Mouse (Mus musculus): ENCODE results near the gene 2310034C09Rik. TPM values are rescaled to one million over a fixed set of nuclear protein-coding genes. Genes with fewer than 3 reads are reported as not detected.
"Not testable (repeated sequence)": the region's sequence is repeated elsewhere in the genome, so short reads cannot be mapped to it uniquely, and the experiment has no call there.

Gene 2310034C09Rik
- not detected in 2 replicates for polyA plus RNA-seq (2014; fragmentation: Nextera tagmentation; extraction: Ambion mirVana)

- H3K9me3 ChIP-seq (ENCODE audit: control insufficient read depth, low read length) = not testable (repeated sequence)
- WGBS = 94% methylated on average over 3 of the region's 3 CpGs
These were observed at the start of gene 2310034C09Rik for GRCm38 (mm10) chr16:88758547-88758946. 2310034C09Rik (plus strand) TSS chr16:88758847.

GRCm38 (mm10) chr16:88710757-88711156 is 47.9 kb upstream of the 2310034C09Rik start:
- Histone ChIP-seq H3K9ac (replicated peaks; ENCODE audit: low read depth, low read length) (no peak overlapping the region), H3K27me3 (ENCODE audit: control insufficient read depth, insufficient read depth, low read length) (no peaks in the 10 kb centered on the region), H3K4me3 (ENCODE audit: low read depth, low read length) (no peak overlapping the region), H3K4me2 (ENCODE audit: low read depth, low read length) (no peak overlapping the region), H3K9me3 (ENCODE audit: control insufficient read depth, low read length) (no peaks in the 10 kb centered on the region), H3K4me1 (ENCODE audit: control insufficient read depth, insufficient read depth, low read length) (no peaks in the 10 kb centered on the region), H3K27ac (ENCODE audit: low read depth, low read length) (no peak overlapping the region), H3K36me3 (ENCODE audit: control insufficient read depth, insufficient read depth, low read length) (no peaks in the 10 kb centered on the region)
- ATAC-seq (ENCODE audit: low read depth) = no peak
- 86% methylated on average over 4 of the region's 4 CpGs for WGBS

More at GRCm38 (mm10) chr16:88758547-88758946, at the start of gene 2310034C09Rik:
- ATAC-seq (ENCODE audit: low read depth); H3K4me3 ChIP-seq (ENCODE audit: low read depth, low read length); H3K27ac ChIP-seq (ENCODE audit: low read depth, low read length); H3K4me2 ChIP-seq (ENCODE audit: low read depth, low read length); H3K36me3 ChIP-seq (ENCODE audit: control insufficient read depth, insufficient read depth, low read length); H3K9ac ChIP-seq (replicated peaks; ENCODE audit: low read depth, low read length); H3K27me3 ChIP-seq (ENCODE audit: control insufficient read depth, insufficient read depth, low read length); H3K4me1 ChIP-seq (ENCODE audit: control insufficient read depth, insufficient read depth, low read length): not testable (repeated sequence)

- H3K9me3 ChIP-seq (ENCODE audit: control insufficient read depth, low read length) = no peaks in the 10 kb centered on the region
- no peaks in the 10 kb centered on the region for H3K27me3 ChIP-seq (ENCODE audit: control insufficient read depth, insufficient read depth, low read length)
- H3K27ac ChIP-seq (ENCODE audit: low read depth, low read length) = no peak overlapping the region
- no peak overlapping the region for H3K4me2 ChIP-seq (ENCODE audit: low read depth, low read length)
- H3K4me1 ChIP-seq (ENCODE audit: control insufficient read depth, insufficient read depth, low read length) = no peaks in the 10 kb centered on the region
- no peaks in the 10 kb centered on the region for H3K36me3 ChIP-seq (ENCODE audit: control insufficient read depth, insufficient read depth, low read length)
- 81% methylated on average over 6 of the region's 6 CpGs for WGBS
- H3K9ac ChIP-seq (replicated peaks; ENCODE audit: low read depth, low read length) = no peak overlapping the region
- H3K4me3 ChIP-seq (ENCODE audit: low read depth, low read length) = no peak overlapping the region
- peak; percentile 28; the same call in 1 of the 2 replicates for ATAC-seq (ENCODE audit: low read depth)
These were observed 47.4 kb upstream of the 2310034C09Rik start for GRCm38 (mm10) chr16:88711245-88711644.

GRCm38 (mm10) chr16:88716549-88716948 is 42.1 kb upstream of the 2310034C09Rik start:
- Histone ChIP-seq H3K9ac (replicated peaks; ENCODE audit: low read depth, low read length) (no peak overlapping the region), H3K4me2 (ENCODE audit: low read depth, low read length) (no peak overlapping the region), H3K27me3 (ENCODE audit: control insufficient read depth, insufficient read depth, low read length) (no peaks in the 10 kb centered on the region), H3K4me3 (ENCODE audit: low read depth, low read length) (no peak overlapping the region), H3K36me3 (ENCODE audit: control insufficient read depth, insufficient read depth, low read length) (no peaks in the 10 kb centered on the region), H3K9me3 (ENCODE audit: control insufficient read depth, low read length) (no peaks in the 10 kb centered on the region), H3K4me1 (ENCODE audit: control insufficient read depth, insufficient read depth, low read length) (no peaks in the 10 kb centered on the region), H3K27ac (ENCODE audit: low read depth, low read length) (no peak overlapping the region)
- no peak for ATAC-seq (ENCODE audit: low read depth)

GRCm38 (mm10) chr16:88720031-88720430 is 38.6 kb upstream of the 2310034C09Rik start:
- H3K27me3 ChIP-seq (ENCODE audit: control insufficient read depth, insufficient read depth, low read length) = no peaks in the 10 kb centered on the region
- 0 out of 2 replicates have a peak, but pooled peaks cover 3% of the 10 kb centered on the region for H3K4me1 ChIP-seq (ENCODE audit: control insufficient read depth, insufficient read depth, low read length)
- no peaks in the 10 kb centered on the region for H3K36me3 ChIP-seq (ENCODE audit: control insufficient read depth, insufficient read depth, low read length)
- WGBS = 19% methylated on average over 1 of the region's 1 CpGs
- H3K4me3 ChIP-seq (ENCODE audit: low read depth, low read length) = no peak overlapping the region
- no peak overlapping the region for H3K27ac ChIP-seq (ENCODE audit: low read depth, low read length)
- no peaks in the 10 kb centered on the region for H3K9me3 ChIP-seq (ENCODE audit: control insufficient read depth, low read length)
- ATAC-seq (ENCODE audit: low read depth) = no peak
- H3K9ac ChIP-seq (replicated peaks; ENCODE audit: low read depth, low read length) = no peak overlapping the region
- no peak overlapping the region for H3K4me2 ChIP-seq (ENCODE audit: low read depth, low read length)

- Histone ChIP-seq H3K27me3 (ENCODE audit: control insufficient read depth, insufficient read depth, low read length) (no peaks in the 10 kb centered on the region), H3K4me2 (ENCODE audit: low read depth, low read length) (no peak within 1 kb of the TSS), H3K9ac (replicated peaks; ENCODE audit: low read depth, low read length) (no peak within 1 kb of the TSS), H3K36me3 (ENCODE audit: control insufficient read depth, insufficient read depth, low read length) (no peaks in the 10 kb centered on the region), H3K4me3 (ENCODE audit: low read depth, low read length) (no peak within 1 kb of the TSS), H3K27ac (ENCODE audit: low read depth, low read length) (no peak within 1 kb of the TSS), H3K9me3 (ENCODE audit: control insufficient read depth, low read length) (no peaks in the 10 kb centered on the region), H3K4me1 (ENCODE audit: control insufficient read depth, insufficient read depth, low read length) (no peaks in the 10 kb centered on the region)
- ATAC-seq (ENCODE audit: low read depth) = no peak
- 89% methylated on average over 4 of the region's 4 CpGs for WGBS
These were observed 29.8 kb upstream of the 2310034C09Rik start, which contains the start of gene Krtap13-1 for GRCm38 (mm10) chr16:88728812-88729275. Krtap13-1 (plus strand) TSS chr16:88728862.

GRCm38 (mm10) chr16:88735391-88735790 is 23.3 kb upstream of the 2310034C09Rik start:
- Histone ChIP-seq H3K4me1 (ENCODE audit: control insufficient read depth, insufficient read depth, low read length) (no peaks in the 10 kb centered on the region), H3K36me3 (ENCODE audit: control insufficient read depth, insufficient read depth, low read length) (no peaks in the 10 kb centered on the region), H3K4me2 (ENCODE audit: low read depth, low read length) (no peak overlapping the region), H3K4me3 (ENCODE audit: low read depth, low read length) (no peak overlapping the region), H3K9me3 (ENCODE audit: control insufficient read depth, low read length) (no peaks in the 10 kb centered on the region), H3K9ac (replicated peaks; ENCODE audit: low read depth, low read length) (no peak overlapping the region), H3K27me3 (ENCODE audit: control insufficient read depth, insufficient read depth, low read length) (no peaks in the 10 kb centered on the region), H3K27ac (ENCODE audit: low read depth, low read length) (no peak overlapping the region)
- peak; percentile 46; the same call in 1 of the 2 replicates for ATAC-seq (ENCODE audit: low read depth)
- WGBS = 68% methylated on average over 2 of the region's 2 CpGs

- H3K9ac ChIP-seq (replicated peaks; ENCODE audit: low read depth, low read length) = no peak overlapping the region
These were observed 13.8 kb upstream of the 2310034C09Rik start for GRCm38 (mm10) chr16:88744750-88745340.

GRCm38 (mm10) chr16:88747943-88748342 is 10.7 kb upstream of the 2310034C09Rik start:
- Histone ChIP-seq H3K27ac (ENCODE audit: low read depth, low read length) (no peak overlapping the region), H3K27me3 (ENCODE audit: control insufficient read depth, insufficient read depth, low read length) (no peaks in the 10 kb centered on the region), H3K9ac (replicated peaks; ENCODE audit: low read depth, low read length) (no peak overlapping the region), H3K4me1 (ENCODE audit: control insufficient read depth, insufficient read depth, low read length) (no peaks in the 10 kb centered on the region), H3K4me3 (ENCODE audit: low read depth, low read length) (no peak overlapping the region), H3K4me2 (ENCODE audit: low read depth, low read length) (no peak overlapping the region), H3K9me3 (ENCODE audit: control insufficient read depth, low read length) (no peaks in the 10 kb centered on the region), H3K36me3 (ENCODE audit: control insufficient read depth, insufficient read depth, low read length) (no peaks in the 10 kb centered on the region)
- no peak; the same call in 1 of the 2 replicates for ATAC-seq (ENCODE audit: low read depth)
- 62% methylated on average over 4 of the region's 4 CpGs for WGBS

More at GRCm38 (mm10) chr16:88744750-88745340, 13.8 kb upstream of the 2310034C09Rik start:
- Histone ChIP-seq H3K4me2 (ENCODE audit: low read depth, low read length) (no peak overlapping the region), H3K9me3 (ENCODE audit: control insufficient read depth, low read length) (no peaks in the 10 kb centered on the region), H3K4me3 (ENCODE audit: low read depth, low read length) (no peak overlapping the region), H3K4me1 (ENCODE audit: control insufficient read depth, insufficient read depth, low read length) (no peaks in the 10 kb centered on the region), H3K27me3 (ENCODE audit: control insufficient read depth, insufficient read depth, low read length) (no peaks in the 10 kb centered on the region), H3K27ac (ENCODE audit: low read depth, low read length) (no peak overlapping the region), H3K36me3 (ENCODE audit: control insufficient read depth, insufficient read depth, low read length) (no peaks in the 10 kb centered on the region)
- ATAC-seq (ENCODE audit: low read depth) = no peak
- WGBS = 72% methylated on average over 4 of the region's 4 CpGs

All from neural tube, embryonic 14.5 days (tissue).